Mouse (Mus musculus) left cerebral cortex, adult 18-20 months (tissue): ENCODE measurements around the gene Ckb. TPM values are rescaled to one million over a fixed set of nuclear protein-coding genes. Genes with fewer than 3 reads are reported as not detected.

ENCODE experiments used
- DNase-seq, 2 experiments: peaks; one replicate each; pipeline ENCODE4 v3.0.0; 2021 to 2022; ENCODE audit warnings: low spot score in 2 of 2, mixed read lengths in 1 of 2
- total RNA-seq, 2 experiments: library from RNA; stranded (reverse); gene quantifications; 2 replicates each; pipeline ENCODE4 v1.2.3; 2021

Ckb gene
- total RNA-seq, 2 experiments from 2014 or later, result 1,960 to 1,962 TPM

DNA sequence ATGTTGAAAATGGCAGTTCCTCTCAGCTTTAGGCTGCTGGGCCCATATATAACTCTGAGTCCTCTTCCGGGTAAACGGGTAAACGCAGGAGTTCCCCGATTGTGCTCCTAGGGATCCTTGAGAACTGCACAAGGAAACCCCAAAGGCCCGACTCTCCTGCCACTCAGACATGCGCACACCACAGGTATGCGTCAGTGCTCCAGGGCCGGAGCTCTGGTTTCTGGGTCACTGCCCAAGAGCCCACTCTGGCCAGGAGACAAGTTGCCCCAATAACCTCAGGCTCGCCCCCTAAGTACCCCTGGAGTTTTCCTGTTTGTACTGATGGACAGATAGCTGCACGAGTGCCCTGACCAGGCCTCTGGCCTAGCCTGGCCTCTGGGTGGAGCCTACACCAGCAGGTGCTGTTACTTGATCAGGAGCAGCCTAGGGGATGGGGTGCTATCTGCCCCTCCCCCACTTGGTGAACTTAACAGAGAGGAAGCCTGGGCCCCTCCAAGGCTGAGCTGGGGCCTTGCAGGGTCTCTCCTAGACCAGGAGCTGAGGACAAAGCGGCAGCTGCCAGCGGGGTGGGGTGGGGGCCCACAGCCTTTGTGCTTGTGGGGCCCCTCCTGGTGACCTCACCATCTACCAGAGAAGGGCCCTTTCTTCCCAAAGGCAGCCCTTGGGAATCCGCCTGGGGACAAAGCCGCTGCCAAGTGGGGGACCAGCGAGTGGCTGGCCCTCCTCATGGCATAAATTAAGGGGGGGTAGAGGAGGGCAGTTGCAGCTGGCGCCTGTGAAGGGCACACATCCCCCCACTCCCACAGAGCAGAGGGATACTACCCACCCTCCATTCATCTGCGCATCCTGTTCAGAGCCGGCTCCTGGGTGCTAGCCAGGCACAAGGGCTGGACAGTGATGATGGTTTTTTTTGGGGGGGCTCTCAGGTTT is 21.5 kb upstream of the Ckb start:
- DNase-seq, result no peak

GRCm38 (mm10) chr12:111692899-111693298 is 20.8 kb upstream of the Ckb start:
- DNase-seq, result no peak

DNA sequence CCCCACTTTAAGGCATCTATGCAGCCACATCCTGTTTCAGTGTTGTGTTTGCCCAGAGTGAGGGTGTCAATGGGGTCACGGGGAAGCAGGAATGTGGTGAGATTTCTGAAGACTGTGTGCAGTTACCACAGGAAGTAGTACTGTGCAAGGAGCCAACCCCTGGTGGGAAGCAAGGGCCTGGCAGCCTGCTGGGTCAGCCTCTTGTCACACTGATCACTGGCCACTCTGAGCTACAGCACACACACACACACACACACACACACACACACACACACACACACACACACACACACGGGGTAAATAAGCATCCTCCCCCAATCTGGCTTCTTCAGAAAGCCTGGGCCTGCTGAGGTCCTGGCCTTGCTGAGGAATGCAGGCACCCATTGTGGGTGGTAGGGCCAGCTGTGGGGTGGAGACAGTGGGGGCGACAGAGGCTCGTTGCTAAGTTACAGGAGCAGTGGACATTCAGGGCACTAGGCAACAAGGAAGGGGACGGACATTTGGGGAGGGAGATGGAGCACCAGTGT is 19.3 kb upstream of the Ckb start:
- DNase-seq, result no peak

- DNase-seq, result no peak
Observed at GRCm38 (mm10) chr12:111689426-111689825, 17.3 kb upstream of the Ckb start.

- no peak for DNase-seq
Observed at GRCm38 (mm10) chr12:111688069-111688428, 15.9 kb upstream of the Ckb start.

DNA sequence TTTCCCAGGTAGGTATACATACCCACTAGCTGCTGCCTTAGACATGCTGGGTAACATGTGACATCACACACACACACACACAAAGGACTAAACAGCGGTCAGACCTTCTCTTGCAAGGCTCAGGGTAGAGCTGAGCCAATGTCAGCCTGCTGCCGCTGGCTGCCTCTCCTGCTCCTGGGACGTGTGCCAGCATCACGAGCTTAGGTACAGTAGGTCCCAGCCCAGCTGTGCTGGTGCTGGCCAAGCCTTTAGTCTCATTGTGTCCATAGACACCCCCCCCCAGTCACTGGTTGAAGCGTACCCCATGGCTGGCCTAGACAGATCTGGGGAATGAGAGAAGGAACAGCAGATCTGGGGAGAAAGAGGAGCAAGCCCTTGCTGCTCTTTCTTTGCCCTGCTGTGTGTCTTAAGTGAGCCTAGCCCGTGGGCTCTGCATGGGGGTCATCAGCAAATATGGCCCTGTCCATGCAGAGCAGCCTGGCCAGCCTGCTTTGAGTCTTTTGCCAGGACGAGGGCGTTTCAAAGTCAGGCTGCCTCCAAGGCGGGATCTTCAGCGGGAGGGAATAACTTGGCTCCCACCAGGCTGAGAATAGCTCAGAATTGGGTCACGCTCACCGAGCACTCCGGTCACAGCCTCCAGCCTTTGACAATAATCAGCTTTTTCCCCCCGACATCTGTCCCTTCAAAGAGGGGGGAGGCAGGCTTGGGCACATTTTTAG is 15.4 kb upstream of the Ckb start:
- peak; percentile 66 to 69 for DNase-seq

DNA sequence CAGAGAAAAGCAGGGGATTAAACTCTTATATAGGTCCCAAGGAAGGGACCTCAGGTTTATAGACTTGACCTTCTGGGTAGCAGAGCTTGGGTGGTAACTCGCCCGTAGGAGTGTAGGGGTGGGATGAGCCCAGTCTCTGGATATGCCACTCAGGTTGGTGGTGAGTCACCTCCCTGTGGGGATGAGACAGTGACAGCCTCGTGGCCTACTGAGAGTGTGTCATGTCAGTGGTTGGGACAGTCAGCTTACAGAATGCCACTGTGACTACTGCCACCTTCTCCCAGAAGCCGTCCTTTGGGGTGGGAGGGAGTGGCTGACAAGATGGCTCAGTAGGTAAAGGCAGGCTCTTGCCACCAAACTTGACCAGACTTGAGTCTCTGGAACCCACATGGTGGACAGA is 14.3 kb upstream of the Ckb start:
- no peak for DNase-seq

DNA sequence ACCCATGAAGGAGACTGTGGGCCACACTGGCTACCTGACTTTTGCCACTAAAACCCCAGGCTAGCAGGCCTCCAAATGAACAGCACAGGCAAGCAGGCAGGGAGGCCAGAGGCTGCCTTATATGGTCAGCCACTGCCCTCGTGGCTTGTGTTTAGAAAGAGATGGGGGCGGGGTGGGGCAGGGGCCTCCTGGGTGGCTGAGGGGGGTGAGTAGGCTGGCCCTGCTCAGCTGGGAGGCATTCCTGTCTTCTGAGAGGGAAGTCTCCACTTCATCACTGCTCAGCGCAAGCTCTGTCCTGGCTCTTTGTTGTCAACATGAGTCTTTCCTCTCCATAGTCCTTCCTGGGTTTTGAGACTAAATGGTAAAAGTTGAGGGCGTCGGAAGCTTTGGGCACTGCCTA is 10.7 kb upstream of the Ckb start:
- DNase-seq, result no peak

- DNase-seq, result peak in 1 of 2 experiments; percentile 47
Observed at GRCm38 (mm10) chr12:111682003-111682402, 9.9 kb upstream of the Ckb start.

DNA sequence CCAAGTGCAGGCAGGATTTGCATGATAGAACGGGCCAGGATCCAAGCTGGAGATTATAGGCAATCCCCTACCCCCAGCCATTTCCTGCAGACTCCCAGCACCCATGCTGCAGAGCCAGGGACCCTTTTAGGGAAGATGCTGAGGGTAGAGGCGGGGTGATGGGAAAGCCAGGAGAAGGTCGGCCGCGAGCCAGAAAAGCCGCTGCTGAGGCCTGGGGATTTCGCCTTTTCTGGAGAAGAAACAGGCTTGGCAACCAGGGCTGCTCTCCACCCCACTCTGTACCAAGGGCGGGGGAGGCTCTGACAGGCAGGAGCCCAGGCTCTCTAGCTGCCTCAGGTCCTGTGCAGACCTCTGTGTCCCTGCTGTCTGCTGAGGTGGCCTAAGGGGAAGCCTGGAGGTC is 9.2 kb upstream of the Ckb start:
- peak in 1 of 2 experiments; percentile 60 for DNase-seq

DNA sequence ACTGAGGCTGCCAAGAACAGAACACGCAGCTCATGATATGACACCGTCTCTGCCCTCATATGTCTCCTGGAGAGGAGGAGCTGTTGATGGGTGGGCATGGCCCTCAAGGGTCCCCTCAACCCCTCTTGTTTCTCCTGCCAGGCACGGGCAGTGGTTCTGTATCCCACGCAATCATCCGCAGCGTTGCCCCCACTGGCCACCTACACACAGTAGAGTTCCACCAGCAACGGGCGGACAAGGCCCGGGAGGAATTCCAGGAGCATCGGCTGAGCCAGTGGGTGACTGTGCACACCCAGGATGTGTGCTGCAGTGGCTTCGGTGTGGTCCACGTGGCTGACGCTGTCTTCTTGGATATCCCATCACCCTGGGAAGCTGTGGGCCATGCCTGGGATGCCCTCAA is 8.5 kb upstream of the Ckb start:
- DNase-seq, result peak in 1 of 2 experiments; percentile 74

- DNase-seq, result no peak
Observed at GRCm38 (mm10) chr12:111678997-111679396, 6.9 kb upstream of the Ckb start.

GRCm38 (mm10) chr12:111678670-111678933 is 6.5 kb upstream of the Ckb start:
- no peak for DNase-seq

DNA sequence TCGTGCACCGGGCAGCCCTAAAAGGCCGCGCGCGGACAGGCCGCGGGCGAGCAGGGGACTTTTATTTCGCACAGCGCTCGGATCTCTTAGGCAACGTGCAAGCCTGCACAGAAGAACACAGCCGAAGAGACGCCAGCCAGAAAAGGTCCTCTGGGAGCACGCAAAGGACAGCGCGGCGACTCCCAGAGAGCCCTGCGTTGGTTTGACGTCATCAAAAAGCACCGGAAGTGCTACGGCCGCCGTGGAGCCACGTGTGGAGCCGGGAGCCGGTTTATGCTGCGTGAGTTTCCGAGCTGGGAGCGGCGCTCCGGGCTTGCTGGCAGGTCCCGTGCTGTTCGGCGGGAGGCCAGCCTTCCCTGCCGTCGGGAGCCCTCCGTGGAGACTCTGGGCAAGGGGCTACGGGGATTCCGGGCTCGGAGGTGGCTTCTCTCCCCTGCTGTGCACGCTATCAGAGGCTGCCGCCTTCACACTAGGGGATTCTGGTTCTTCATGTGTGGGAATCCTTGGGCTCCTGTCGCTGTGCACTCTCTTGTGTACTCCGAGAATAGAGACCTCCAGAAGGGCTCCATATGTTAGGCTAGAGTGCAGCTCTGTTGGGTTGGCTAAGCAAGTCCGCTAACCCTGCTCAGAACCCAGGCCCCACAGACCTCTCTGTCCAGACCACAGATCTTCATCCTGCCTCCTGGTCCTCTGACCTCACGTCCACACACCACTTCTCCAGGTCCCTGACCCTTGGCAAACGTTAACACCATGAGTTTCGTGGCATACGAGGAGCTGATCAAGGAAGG is 5.9 kb upstream of the Ckb start, which contains the start of gene Trmt61a:
Gene Trmt61a, plus strand, starts transcription at position 224 of the 788 bp plus-strand sequence.
- peak; percentile 90 to 92 for DNase-seq

DNA sequence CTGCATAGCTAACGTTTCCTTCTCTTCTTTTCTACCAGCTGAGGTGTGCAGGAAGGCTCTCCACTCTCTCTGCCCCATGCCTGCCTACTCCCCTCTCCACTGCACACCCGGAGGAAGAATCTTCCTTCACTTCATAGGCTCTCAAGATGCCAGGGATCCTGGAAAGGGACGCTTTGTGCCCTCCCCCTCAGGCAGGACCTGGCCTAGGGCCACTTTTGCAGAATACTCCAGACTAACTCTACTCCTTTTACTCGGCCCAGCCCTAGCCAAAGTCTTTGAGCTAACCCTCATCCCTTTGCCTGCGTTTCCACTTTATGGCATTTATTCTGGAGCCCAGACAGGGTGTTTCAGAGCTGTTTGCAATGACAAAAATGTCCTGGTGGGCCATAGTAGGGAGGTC is 5.3 kb upstream of the Ckb start:
- DNase-seq, result no peak

- DNase-seq, result no peak
Observed at GRCm38 (mm10) chr12:111675797-111676580, 3.9 kb upstream of the Ckb start.

DNA sequence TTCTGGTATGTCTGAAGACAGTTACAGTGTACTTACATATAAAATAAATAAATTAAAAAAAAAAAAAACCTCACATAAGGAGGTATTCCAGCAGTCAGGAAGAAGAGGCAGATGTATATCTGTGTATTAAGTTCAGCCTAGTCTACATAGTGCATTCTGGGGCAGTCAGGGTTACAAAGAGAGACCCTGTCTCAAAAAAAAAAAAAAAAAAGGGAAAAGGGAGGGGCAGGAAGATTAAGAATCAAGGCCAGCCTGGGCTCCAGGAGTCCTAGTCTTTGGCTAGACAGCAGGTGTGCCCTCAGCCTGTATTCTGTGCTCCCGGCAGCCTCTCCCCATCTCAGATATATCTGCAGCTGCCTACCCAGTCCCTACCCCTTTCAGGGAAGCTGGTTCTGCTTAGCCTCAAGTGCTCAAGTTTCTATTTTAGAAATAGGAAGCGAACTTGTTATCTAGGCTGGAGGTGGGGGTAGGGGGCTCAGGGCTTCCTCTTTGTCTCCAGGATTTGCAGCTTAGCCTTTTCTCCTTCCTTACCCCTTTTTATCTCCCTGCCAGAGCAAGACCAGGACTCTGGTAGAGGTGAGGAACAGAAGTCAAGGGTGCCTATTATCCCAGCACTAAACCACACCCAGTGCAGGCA is 2.8 kb upstream of the Ckb start:
- no peak for DNase-seq

- DNase-seq, result peak in 1 of 2 experiments; percentile 31
Observed at GRCm38 (mm10) chr12:111672581-111672980, 443 bp upstream of the Ckb start.

DNA sequence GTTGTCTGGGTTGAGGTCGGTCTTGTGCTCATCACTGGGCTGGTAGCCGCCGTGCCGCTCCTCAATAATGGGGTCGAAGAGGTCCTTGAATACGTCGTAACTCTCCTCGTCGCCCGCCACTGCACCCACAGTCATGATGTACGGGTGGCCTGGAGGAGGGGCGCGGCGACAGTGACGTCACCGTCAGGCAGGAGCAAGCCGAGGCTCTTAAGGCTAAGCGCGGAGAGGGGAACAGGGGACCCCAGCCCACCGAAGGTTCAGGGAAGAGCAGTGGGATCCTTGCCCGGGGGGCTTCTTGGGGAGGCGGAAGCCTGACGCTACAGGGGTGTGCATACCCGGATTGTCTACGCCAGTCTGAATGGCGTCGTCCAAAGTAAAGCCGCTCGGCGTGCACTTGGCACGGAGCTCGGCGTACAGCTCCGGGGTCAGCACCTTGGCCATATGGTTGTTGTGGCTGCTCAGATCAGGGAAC is 671 bp downstream of the Ckb start:
- DNase-seq, result peak; percentile 81 to 82

DNA sequence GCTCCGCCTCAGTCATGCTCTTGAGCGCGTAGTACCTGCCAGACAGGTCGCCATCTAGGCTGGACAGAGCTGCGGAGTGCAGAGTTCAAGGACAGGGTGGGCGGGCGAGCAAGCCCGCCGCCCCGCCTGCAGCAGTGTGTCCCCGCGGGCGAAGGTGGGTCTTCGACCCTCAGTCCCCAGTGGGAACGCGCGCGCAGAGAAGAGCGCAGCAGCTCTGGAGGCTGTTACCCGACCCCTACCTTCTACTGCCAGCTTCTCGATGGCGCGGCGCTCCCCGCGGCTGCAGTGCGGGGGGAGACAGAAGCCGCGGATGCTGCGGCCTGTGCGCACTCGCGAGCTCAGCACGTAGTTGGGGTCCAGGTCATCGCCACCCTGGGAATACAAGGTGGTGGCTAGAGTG is 1.2 kb downstream of the Ckb start:
- no peak for DNase-seq
